Mouse (Mus musculus) CH12.LX (cell line): ENCODE results near the gene Eif3c. TPM values are rescaled to one million over a fixed set of nuclear protein-coding genes. Genes with fewer than 3 reads are reported as not detected.

Experiments used
- DNase-seq: peaks from one replicate; pipeline ENCODE4 v3.0.0-alpha.2; 2013; ENCODE audit errors: extremely low read depth
- H3K27ac ChIP-seq: 2 replicates; pipeline ENCODE4 v1.5.1; 2012; ENCODE audit warnings: low read depth, mild to moderate bottlenecking, control low read depth, moderate library complexity; ENCODE audit not compliant: insufficient read depth
- H3K27me3 ChIP-seq: replicated peaks from 2 replicates; pipeline ENCODE3; 2012; ENCODE audit warnings: inconsistent platforms
- H3K36me3 ChIP-seq, 2 experiments: replicated peaks in 1 of 2; 2 replicates each; pipeline versions ENCODE3 to v1.6.1; 2012; ENCODE audit warnings: inconsistent platforms in 1 of 2, low read length in 1 of 2, mild to moderate bottlenecking in 1 of 2, mixed read lengths in 1 of 2, moderate library complexity in 1 of 2; ENCODE audit not compliant: control insufficient read depth in 1 of 2, insufficient read depth in 1 of 2
- H3K4me1 ChIP-seq, 2 experiments: 2 replicates each; pipeline ENCODE4 v1.6.1; 2012; ENCODE audit warnings: inconsistent platforms in 1 of 2, moderate library complexity in 1 of 2; ENCODE audit not compliant: insufficient read depth in 2 of 2, control insufficient read depth in 1 of 2
- H3K4me2 ChIP-seq: 2 replicates; pipeline ENCODE4 v1.6.1; 2012; ENCODE audit warnings: low read depth, mild to moderate bottlenecking, control low read depth; ENCODE audit not compliant: poor library complexity, insufficient read depth, severe bottlenecking
- H3K4me3 ChIP-seq, 3 experiments: fragments of 150-350 bp in 1 of 3; sonication (generic) in 1 of 3; replicated peaks in 1 of 3; 2 replicates each; pipeline versions ENCODE3 to v1.5.1; 2011 to 2012; ENCODE audit warnings: low read depth in 2 of 3, low read length in 2 of 3, mild to moderate bottlenecking in 2 of 3, moderate library complexity in 2 of 3, control low read depth in 1 of 3, improper control_type of control experiment in 1 of 3, inconsistent platforms in 1 of 3, mixed read lengths in 1 of 3; ENCODE audit not compliant: poor library complexity in 1 of 3
- H3K79me2 ChIP-seq: replicated peaks from 2 replicates; pipeline ENCODE4 v1.6.1; 2012; ENCODE audit warnings: mild to moderate bottlenecking, moderate library complexity; ENCODE audit not compliant: control insufficient read depth, poor library complexity, insufficient read depth, severe bottlenecking; ENCODE audit errors: extremely low read depth
- H3K9ac ChIP-seq: 2 replicates; pipeline ENCODE4 v1.6.1; 2012; ENCODE audit warnings: low read depth, mild to moderate bottlenecking, control low read depth, moderate library complexity; ENCODE audit not compliant: insufficient read depth
- H3K9me3 ChIP-seq: replicated peaks from 2 replicates; pipeline ENCODE3; 2012; ENCODE audit warnings: low read length, inconsistent platforms, mixed read lengths
- CHD2 ChIP-seq: IDR thresholded peaks from 2 replicates; pipeline ENCODE4 v1.6.1; 2011; ENCODE audit warnings: low read length, improper control_type of control experiment
- E2F4 ChIP-seq: IDR thresholded peaks from 2 replicates; pipeline ENCODE4 v1.6.1; 2011; ENCODE audit warnings: low read depth, low read length, improper control_type of control experiment; ENCODE audit not compliant: insufficient replicate concordance
- ETS1 ChIP-seq: conservative IDR thresholded peaks from 2 replicates; pipeline ENCODE4 v1.6.1; 2012; ENCODE audit warnings: low read depth, mild to moderate bottlenecking, inconsistent platforms, low read length, improper control_type of control experiment, moderate library complexity
- HCFC1 ChIP-seq: IDR thresholded peaks from 2 replicates; pipeline ENCODE4 v1.6.1; 2012; ENCODE audit warnings: low read depth, mild to moderate bottlenecking, inconsistent platforms, low read length, improper control_type of control experiment
- JUN ChIP-seq: IDR thresholded peaks from 2 replicates; pipeline ENCODE4 v1.6.1; 2011; ENCODE audit warnings: low read depth, mild to moderate bottlenecking, low read length, improper control_type of control experiment, moderate library complexity; ENCODE audit not compliant: insufficient read depth
- KAT2A ChIP-seq: IDR thresholded peaks from 2 replicates; pipeline ENCODE4 v1.6.1; 2012; ENCODE audit warnings: low read length, improper control_type of control experiment, inconsistent platforms; ENCODE audit not compliant: insufficient replicate concordance
- MAFK ChIP-seq: IDR thresholded peaks from 2 replicates; pipeline ENCODE4 v1.6.1; 2011; ENCODE audit warnings: low read length, improper control_type of control experiment; ENCODE audit not compliant: insufficient replicate concordance
- MAX ChIP-seq: IDR thresholded peaks from 2 replicates; pipeline ENCODE4 v1.6.1; 2011; ENCODE audit warnings: low read length, improper control_type of control experiment
- MAZ ChIP-seq: IDR thresholded peaks from 2 replicates; pipeline ENCODE4 v1.6.1; 2012; ENCODE audit warnings: low read depth, mild to moderate bottlenecking, inconsistent platforms, low read length, improper control_type of control experiment, moderate library complexity
- MEF2A ChIP-seq: IDR thresholded peaks from 2 replicates; pipeline ENCODE4 v1.6.1; 2014; ENCODE audit warnings: low read depth, mild to moderate bottlenecking, inconsistent platforms, low read length, improper control_type of control experiment, borderline replicate concordance
- MXI1 ChIP-seq: IDR thresholded peaks from 2 replicates; pipeline ENCODE4 v1.6.1; 2011; ENCODE audit warnings: mild to moderate bottlenecking, low read depth, low read length, improper control_type of control experiment
- MYC ChIP-seq: IDR thresholded peaks from 2 replicates; pipeline ENCODE4 v1.6.1; 2011; ENCODE audit warnings: low read depth, mild to moderate bottlenecking, improper control_type of control experiment, low read length
- NELFE ChIP-seq: IDR thresholded peaks from 2 replicates; pipeline ENCODE4 v1.6.1; 2011; ENCODE audit warnings: low read depth, low read length, improper control_type of control experiment
- NRF1 ChIP-seq: IDR thresholded peaks from 2 replicates; pipeline ENCODE4 v1.6.1; 2014; ENCODE audit warnings: low read depth, mild to moderate bottlenecking, inconsistent platforms, low read length, improper control_type of control experiment, moderate library complexity
- POLR2A ChIP-seq: IDR thresholded peaks from 2 replicates; pipeline ENCODE4 v1.6.1; 2011; ENCODE audit warnings: low read depth, mild to moderate bottlenecking, improper control_type of control experiment, low read length
- POLR2AphosphoS2 ChIP-seq: IDR thresholded peaks from 2 replicates; pipeline ENCODE4 v1.6.1; 2011; ENCODE audit warnings: low read depth, low read length, improper control_type of control experiment
- RAD21 ChIP-seq: IDR thresholded peaks from 2 replicates; pipeline ENCODE4 v1.6.1; 2011; ENCODE audit warnings: low read depth, mild to moderate bottlenecking, low read length, improper control_type of control experiment, moderate library complexity
- RCOR1 ChIP-seq: conservative IDR thresholded peaks from 2 replicates; pipeline ENCODE4 v1.6.1; 2012; ENCODE audit warnings: low read depth, mild to moderate bottlenecking, inconsistent platforms, low read length, improper control_type of control experiment
- TCF12 ChIP-seq: IDR thresholded peaks from 2 replicates; pipeline ENCODE4 v1.6.1; 2014; ENCODE audit warnings: low read depth, mild to moderate bottlenecking, inconsistent platforms, low read length, improper control_type of control experiment
- UBTF ChIP-seq: IDR thresholded peaks from 2 replicates; pipeline ENCODE4 v1.6.1; 2012; ENCODE audit warnings: low read depth, mild to moderate bottlenecking, inconsistent platforms, low read length, improper control_type of control experiment, moderate library complexity
- USF1 ChIP-seq: IDR thresholded peaks from 2 replicates; pipeline ENCODE4 v1.6.1; 2014; ENCODE audit warnings: low read depth, mild to moderate bottlenecking, inconsistent platforms, low read length, improper control_type of control experiment
- ZKSCAN1 ChIP-seq: IDR thresholded peaks from 2 replicates; pipeline ENCODE4 v1.6.1; 2012; ENCODE audit warnings: low read depth, inconsistent platforms, low read length, improper control_type of control experiment, borderline replicate concordance
- ZNF384 ChIP-seq: IDR thresholded peaks from 2 replicates; pipeline ENCODE4 v1.6.1; 2012; ENCODE audit warnings: low read depth, low read length, improper control_type of control experiment, inconsistent platforms
- dilution Hi-C: fragments of 300-500 bp; cut with MboI; formaldehyde crosslinking; loops from 2 replicates; pipeline ENCODE4 v1.14.3; 2020; ENCODE audit warnings: low sequenced_read_pairs; ENCODE audit not compliant: extremely low pct_unique_long_range_greater_than_20kb, extremely low pct_ligation_motif_present
- in situ Hi-C: fragments of 300-500 bp; cut with MboI; formaldehyde crosslinking; loops from 3 replicates; pipeline ENCODE4 v1.14.3; 2019; ENCODE audit warnings: low sequenced_read_pairs, low pct_ligation_motif_present, low pct_unique_long_range_greater_than_20kb, mixed read lengths
- polyA plus RNA-seq: library from polyadenylated mRNA; unstranded; fragments of >175 nt; gene quantifications from 2 replicates; pipeline ENCODE4 v1.2.1, GENCODE M21; 2012; ENCODE audit warnings: low read depth; ENCODE audit not compliant: insufficient read length
- total RNA-seq, 2 experiments: library from RNA; depleted of rRNA; stranded (reverse); fragments of 300-350 nt in 1 of 2; fragments of >200 nt in 1 of 2; gene quantifications; 2 replicates each; pipeline ENCODE4 v1.2.3; 2012 to 2014

Eif3c gene
- total and polyA plus RNA-seq, 3 experiments = 202 to 348 (median 276) TPM

- Histone ChIP-seq H3K9me3 (no peaks in the 10 kb centered on the region), H3K36me3 (no peaks in the 10 kb centered on the region), H3K4me2 (no peak overlapping the region), H3K79me2 (no peaks in the 10 kb centered on the region), H3K4me3 (no peak overlapping the region), H3K4me1 (no peaks in the 10 kb centered on the region), H3K27ac (no peak overlapping the region), H3K9ac (no peak overlapping the region), H3K27me3 (no peaks in the 10 kb centered on the region)
- no peak for DNase-seq
- no peak for TF ChIP-seq POLR2AphosphoS2
- TF ChIP-seq TCF12 = no peak
- TF ChIP-seq RCOR1 = no peak
- no peak for TF ChIP-seq MYC
- TF ChIP-seq NELFE = no peak
- no peak for TF ChIP-seq MEF2A
- TF ChIP-seq HCFC1 = no peak
- no peak for TF ChIP-seq MAX
- TF ChIP-seq UBTF = no peak
- no peak for TF ChIP-seq JUN
- no peak for TF ChIP-seq ETS1
- no peak for TF ChIP-seq MAFK
- no peak for TF ChIP-seq CHD2
- TF ChIP-seq E2F4 = no peak
- TF ChIP-seq MXI1 = no peak
- TF ChIP-seq USF1 = no peak
- no peak for TF ChIP-seq RAD21
- TF ChIP-seq NRF1 = no peak
- no peak for TF ChIP-seq ZNF384
- no peak for TF ChIP-seq KAT2A
- dilution Hi-C loops = no loop called here
- in situ Hi-C loops = no loop called here
These were observed 54.9 kb downstream of the Eif3c start for GRCm38 (mm10) chr7:126511287-126511686.

GRCm38 (mm10) chr7:126507126-126507778 is 59.0 kb downstream of the Eif3c start:
- H3K79me2 ChIP-seq = no peaks in the 10 kb centered on the region
- no peak overlapping the region for H3K4me2 ChIP-seq
- H3K27me3 ChIP-seq = no peaks in the 10 kb centered on the region
- no peaks in the 10 kb centered on the region for H3K36me3 ChIP-seq
- in situ Hi-C loops = no loop called here
- TF ChIP-seq NELFE = no peak
- TF ChIP-seq USF1 = no peak
- no peak for TF ChIP-seq POLR2A
- TF ChIP-seq MAZ = no peak
- TF ChIP-seq NRF1 = no peak
- TF ChIP-seq MAFK = no peak
- TF ChIP-seq RCOR1 = no peak
- no peak for TF ChIP-seq ZKSCAN1
- peaks cover 0 to 10% of the 10 kb centered on the region in 2 experiments; a peak in 2 of 4 replicates for H3K4me1 ChIP-seq
- dilution Hi-C loops = no loop called here
- H3K27ac ChIP-seq = no peak overlapping the region
- no peak for DNase-seq
- H3K9me3 ChIP-seq = no peaks in the 10 kb centered on the region
- no peak overlapping the region for H3K4me3 ChIP-seq
- no peak overlapping the region for H3K9ac ChIP-seq
